Mouse (Mus musculus) MEL (cell line): ENCODE measurements around the gene Gm20388.

Source experiments
- CTCF ChIP-seq, 3 experiments: IDR thresholded peaks in 2 of 3; conservative IDR thresholded peaks in 1 of 3; 2 replicates each; pipeline ENCODE4 v1.5.1; 2011 to 2012; ENCODE audit warnings: low read length in 3 of 3, low read depth in 2 of 3, mild to moderate bottlenecking in 2 of 3, improper control_type of control experiment in 1 of 3, inconsistent platforms in 1 of 3, mixed read lengths in 1 of 3, moderate library complexity in 1 of 3; ENCODE audit not compliant: control insufficient read depth in 1 of 3, insufficient read depth in 1 of 3, poor library complexity in 1 of 3, severe bottlenecking in 1 of 3
- E2F4 ChIP-seq: IDR thresholded peaks from 2 replicates; pipeline ENCODE4 v1.6.1; 2011; ENCODE audit warnings: low read depth, low read length, improper control_type of control experiment, borderline replicate concordance
- GATA1 ChIP-seq: IDR thresholded peaks from 2 replicates; pipeline ENCODE4 v1.6.1; 2011; ENCODE audit warnings: low read depth, low read length, improper control_type of control experiment
- HCFC1 ChIP-seq: IDR thresholded peaks from 2 replicates; pipeline ENCODE4 v1.6.1; 2012; ENCODE audit warnings: low read depth, mild to moderate bottlenecking, inconsistent platforms, low read length, improper control_type of control experiment, moderate library complexity
- MAFK ChIP-seq: IDR thresholded peaks from 2 replicates; pipeline ENCODE4 v1.6.1; 2011; ENCODE audit warnings: low read depth, mild to moderate bottlenecking, low read length, improper control_type of control experiment, borderline replicate concordance
- MYB ChIP-seq: IDR thresholded peaks from 2 replicates; pipeline ENCODE4 v1.6.1; 2011; ENCODE audit warnings: mild to moderate bottlenecking, low read depth, low read length, improper control_type of control experiment
- NELFE ChIP-seq: IDR thresholded peaks from 2 replicates; pipeline ENCODE4 v1.6.1; 2011; ENCODE audit warnings: low read depth, low read length, improper control_type of control experiment
- NRF1 ChIP-seq: IDR thresholded peaks from 2 replicates; pipeline ENCODE4 v1.6.1; 2014; ENCODE audit warnings: low read depth, mild to moderate bottlenecking, inconsistent platforms, low read length, improper control_type of control experiment, moderate library complexity; ENCODE audit not compliant: poor library complexity, insufficient read depth, severe bottlenecking
- POLR2A ChIP-seq, 2 experiments: IDR thresholded peaks; 2 replicates each; pipeline ENCODE4 v1.6.1; 2011 to 2012; ENCODE audit warnings: low read length in 2 of 2, mild to moderate bottlenecking in 2 of 2, control low read depth in 1 of 2, improper control_type of control experiment in 1 of 2, low read depth in 1 of 2, moderate library complexity in 1 of 2; ENCODE audit not compliant: control insufficient read depth in 1 of 2, insufficient read depth in 1 of 2, poor library complexity in 1 of 2
- RCOR1 ChIP-seq: IDR thresholded peaks from 2 replicates; pipeline ENCODE4 v1.6.1; 2012; ENCODE audit warnings: low read depth, mild to moderate bottlenecking, inconsistent platforms, low read length, improper control_type of control experiment
- SIN3A ChIP-seq: IDR thresholded peaks from 2 replicates; pipeline ENCODE4 v1.6.1; 2012; ENCODE audit warnings: low read length, improper control_type of control experiment, inconsistent platforms
- UBTF ChIP-seq: IDR thresholded peaks from 2 replicates; pipeline ENCODE4 v1.6.1; 2012; ENCODE audit warnings: low read depth, mild to moderate bottlenecking, inconsistent platforms, low read length, improper control_type of control experiment, moderate library complexity, borderline replicate concordance; ENCODE audit not compliant: insufficient read depth
- ZC3H11A ChIP-seq: IDR thresholded peaks from 2 replicates; pipeline ENCODE4 v1.6.1; 2012; ENCODE audit warnings: low read depth, mild to moderate bottlenecking, inconsistent platforms, low read length, improper control_type of control experiment
- ZMIZ1 ChIP-seq: IDR thresholded peaks from 2 replicates; pipeline ENCODE4 v1.6.1; 2012; ENCODE audit warnings: low read depth, mild to moderate bottlenecking, inconsistent platforms, low read length, improper control_type of control experiment, moderate library complexity

DNA sequence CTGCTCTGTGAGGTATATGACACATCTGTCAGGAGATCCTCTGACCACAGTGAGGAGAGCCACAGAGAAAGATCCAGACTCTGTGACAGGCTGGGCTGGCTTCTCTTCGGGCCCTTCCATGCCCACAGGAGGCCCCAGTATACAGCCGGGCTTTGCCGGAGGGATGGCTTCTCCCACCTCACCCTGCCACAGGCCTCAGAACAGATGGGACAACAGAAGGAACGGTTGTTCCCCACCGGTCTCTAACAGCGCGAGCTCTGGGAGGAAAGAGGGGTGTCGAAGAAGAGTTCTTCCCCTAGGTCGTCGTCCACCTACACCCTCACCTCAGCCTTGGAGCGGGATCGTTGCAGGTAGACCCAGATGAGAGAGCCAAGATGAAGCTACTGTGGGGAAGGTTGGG is 520.4 kb downstream of the Gm20388 start:
- TF ChIP-seq UBTF (no peak), CTCF (IDR thresholded peaks at IDR 0.05 in 2 of 3, conservative IDR thresholded peaks at IDR 0.05 in 1 of 3; ENCODE audit: control insufficient read depth in 1 of 3, insufficient read depth in 1 of 3, low read depth in 2 of 3, low read length in 3 of 3, poor library complexity in 1 of 3, severe bottlenecking in 1 of 3) (no peak), MYB (no peak), POLR2A (IDR thresholded peaks at IDR 0.05; ENCODE audit: control insufficient read depth in 1 of 2, insufficient read depth in 1 of 2, low read depth in 1 of 2, low read length in 2 of 2, poor library complexity in 1 of 2) (no peak), NELFE (no peak), ZMIZ1 (no peak), ZC3H11A (no peak), HCFC1 (no peak), RCOR1 (no peak), GATA1 (no peak), MAFK (no peak), E2F4 (no peak), SIN3A (no peak), NRF1 (no peak)
